Mouse (Mus musculus) brain, embryonic 14.5 days (tissue): Measurements from ENCODE around the gene Ptcra. TPM values are rescaled to one million over a fixed set of nuclear protein-coding genes. Genes with fewer than 3 reads are reported as not detected.
"Not testable (repeated sequence)": the region's sequence is repeated elsewhere in the genome, so short reads cannot be mapped to it uniquely, and the experiment has no call there.

Experiments
- DNase-seq: peaks from one replicate; pipeline ENCODE4 v3.0.0-alpha.2; 2011; ENCODE audit warnings: low read depth
- CTCF ChIP-seq: fragments of 200-500 bp; IDR thresholded peaks from 2 replicates; pipeline ENCODE4 v1.5.1; 2012; ENCODE audit warnings: inconsistent platforms, mild to moderate bottlenecking, moderate library complexity, borderline replicate concordance; ENCODE audit not compliant: insufficient read depth, insufficient read length; ENCODE audit errors: extremely low read depth
- POLR2A ChIP-seq: fragments of 200-500 bp; IDR thresholded peaks from 2 replicates; pipeline ENCODE4 v1.6.1; 2012; ENCODE audit warnings: mild to moderate bottlenecking, inconsistent platforms, borderline replicate concordance; ENCODE audit not compliant: poor library complexity, insufficient read depth, insufficient read length, severe bottlenecking; ENCODE audit errors: extremely low read depth
- polyA plus RNA-seq: library from polyadenylated mRNA; depleted of rRNA; stranded (reverse); fragments of >200 nt; gene quantifications from 2 replicates; pipeline ENCODE4 v1.2.3, GENCODE M21; 2012; rRNA removed

Ptcra gene
- polyA plus RNA-seq: 0.08 and 0.11 TPM in 2 replicates

DNA sequence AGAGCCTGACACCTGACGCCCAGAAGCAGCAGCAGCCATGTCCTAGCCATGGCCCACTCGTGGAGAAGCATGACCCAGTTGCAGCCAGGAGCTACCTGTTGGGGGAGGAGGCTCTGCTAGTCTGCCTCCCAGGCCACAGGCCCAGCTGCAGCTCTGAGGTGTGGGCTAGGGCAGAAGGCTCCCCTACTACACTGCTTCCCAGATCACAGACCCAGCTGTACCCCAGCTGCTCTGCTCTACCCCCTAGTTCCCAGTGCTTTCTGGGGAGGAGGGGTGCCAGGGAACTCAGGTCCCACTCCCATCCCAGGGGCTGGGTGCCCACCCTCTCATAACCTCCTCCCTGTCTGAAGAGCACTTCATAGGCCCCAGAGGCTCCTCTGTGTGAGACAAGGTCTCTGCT, at the start of gene Ptcra:
Ptcra (minus strand) TSS at position 169 of the 400 bp plus-strand sequence.
- DNase-seq: no peak
- TF ChIP-seq CTCF (no peak), POLR2A (no peak)

DNA sequence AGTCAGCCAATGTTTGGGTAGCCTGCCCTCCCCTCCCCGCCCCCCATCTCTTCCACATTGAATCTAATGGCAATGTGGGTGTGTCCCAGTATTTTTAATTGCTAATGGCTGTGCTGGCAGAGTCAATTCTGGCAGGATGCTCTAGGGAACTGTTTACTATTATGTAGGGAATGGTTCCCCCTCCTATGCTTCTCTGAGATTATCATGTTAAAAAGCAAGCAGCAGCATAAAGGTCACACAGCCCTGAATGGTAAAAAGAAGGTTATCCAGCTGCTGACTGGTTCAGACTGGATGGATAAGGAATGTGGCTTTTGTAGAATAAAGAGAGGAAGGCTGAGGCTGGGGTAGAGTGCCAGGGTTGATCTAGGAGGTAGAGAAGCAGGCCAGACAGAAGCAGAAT, 48.9 kb upstream of the Ptcra start:
- no peak for TF ChIP-seq CTCF
- TF ChIP-seq POLR2A: no peak
- no peak for DNase-seq

DNA sequence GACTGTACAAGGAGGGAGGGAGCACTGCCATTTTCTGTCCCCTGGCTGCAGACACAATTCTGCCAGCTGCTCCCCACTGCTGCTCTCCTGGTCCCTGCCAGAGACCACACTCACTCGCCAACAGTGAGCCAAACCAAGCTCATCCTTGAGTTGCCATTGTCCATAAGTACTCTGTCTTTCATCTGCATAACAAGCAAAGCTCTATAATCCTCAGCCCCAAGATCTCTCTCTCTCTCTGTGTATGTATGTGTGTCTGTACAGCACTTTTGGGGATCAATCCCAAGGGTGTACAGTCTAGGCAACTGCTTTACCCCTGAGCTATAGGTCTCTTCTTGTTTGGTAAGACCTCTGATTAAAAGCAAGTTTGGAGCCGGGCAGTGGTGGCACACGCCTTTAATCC, 47.2 kb upstream of the Ptcra start:
- no peak for DNase-seq
- TF ChIP-seq POLR2A (no peak), CTCF (no peak)

DNA sequence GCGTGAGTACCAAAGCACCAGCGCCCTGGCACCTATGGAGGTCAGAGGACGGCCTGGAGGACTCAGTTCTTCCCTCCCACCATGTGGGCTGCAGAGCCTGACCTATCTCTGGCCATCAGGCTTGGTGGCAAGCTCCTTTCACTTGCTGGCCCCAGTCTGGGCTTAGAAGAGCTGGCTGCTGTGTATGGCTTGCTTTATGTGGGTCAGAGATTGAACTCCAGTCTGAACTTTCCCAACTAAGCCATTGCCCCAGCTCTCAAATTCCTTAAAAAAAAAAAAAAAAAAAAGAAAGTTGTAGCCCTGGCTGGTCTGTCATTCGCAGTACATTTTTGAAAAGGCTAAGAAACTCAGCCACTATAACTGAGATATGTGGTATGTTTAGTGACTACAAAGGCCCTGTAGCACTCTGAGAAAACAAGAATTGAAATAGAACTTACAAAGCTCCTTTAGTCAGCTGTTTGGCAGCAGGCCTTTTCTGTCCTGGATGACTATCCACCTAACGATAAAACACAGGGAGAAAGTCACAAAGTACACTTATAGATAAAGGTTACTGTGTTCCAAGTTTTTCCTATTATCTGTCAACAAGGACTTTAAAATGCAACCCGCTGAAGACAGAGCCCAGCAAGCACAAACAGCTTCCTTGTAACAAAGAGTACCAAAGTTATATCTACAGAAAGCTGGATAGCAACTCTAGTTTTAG, 45.8 kb upstream of the Ptcra start:
- no peak for DNase-seq
- no peak for TF ChIP-seq POLR2A
- no peak for TF ChIP-seq CTCF

DNA sequence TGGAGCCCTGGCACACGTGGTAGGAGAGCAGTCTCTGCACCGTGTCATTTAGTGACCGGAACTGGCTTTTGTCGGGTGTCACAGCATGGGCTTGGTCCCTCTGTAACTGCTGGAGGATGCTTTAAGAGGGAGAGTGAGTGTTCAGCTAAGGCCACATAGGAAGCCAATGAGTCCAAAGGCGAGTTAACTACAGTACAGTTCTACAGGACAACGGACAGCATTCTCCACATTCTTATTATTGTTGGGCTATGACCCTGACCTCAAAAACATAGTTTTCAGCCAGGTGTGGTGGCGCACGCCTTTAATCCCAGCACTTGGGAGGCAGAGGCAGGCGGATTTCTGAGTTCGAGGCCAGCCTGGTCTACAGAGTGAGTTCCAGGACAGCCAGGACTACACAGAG, 44.9 kb upstream of the Ptcra start:
- no peak for DNase-seq
- TF ChIP-seq CTCF (no peak), POLR2A (no peak)

DNA sequence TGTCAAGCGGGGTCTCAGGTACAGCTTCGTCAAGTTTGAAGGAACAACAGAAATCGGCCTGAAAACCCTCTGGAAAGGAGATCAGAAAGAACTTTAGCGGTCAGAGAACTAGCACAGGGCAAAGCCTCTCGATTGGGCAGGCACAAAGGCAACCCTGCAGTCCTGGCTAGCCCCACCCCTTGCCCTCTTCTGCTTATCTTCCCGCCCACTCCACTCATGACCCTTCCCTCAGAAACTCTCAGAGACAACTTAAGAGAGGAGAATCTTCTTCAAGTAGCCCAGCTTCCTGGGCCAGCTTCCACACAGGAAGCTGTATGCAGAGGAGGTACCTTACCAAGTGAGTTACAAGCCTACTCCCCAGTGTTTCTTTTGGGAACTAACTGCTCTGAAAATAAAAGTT, 38.2 kb upstream of the Ptcra start:
- DNase-seq: no peak
- TF ChIP-seq CTCF (no peak), POLR2A (no peak)

DNA sequence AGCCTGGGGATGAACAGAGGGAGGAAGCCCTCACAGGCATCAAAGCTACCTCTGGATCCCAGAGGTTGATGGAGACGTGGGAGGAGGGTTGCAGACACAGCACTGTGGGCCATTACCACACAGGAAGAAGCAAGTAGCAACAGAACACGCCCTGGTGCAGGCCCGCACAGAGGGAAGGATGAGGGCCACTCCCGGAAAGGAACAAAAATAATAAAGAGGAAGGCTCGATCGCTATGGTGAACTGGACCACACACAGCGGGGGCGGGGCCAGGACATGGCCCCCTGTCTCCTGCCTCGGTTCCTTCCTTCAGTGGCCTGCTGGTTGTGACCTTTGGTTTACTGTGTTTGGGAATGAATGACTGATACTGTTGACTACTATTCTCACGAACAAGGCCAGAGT, 36.2 kb upstream of the Ptcra start:
- TF ChIP-seq CTCF (no peak), POLR2A (no peak)
- no peak for DNase-seq

DNA sequence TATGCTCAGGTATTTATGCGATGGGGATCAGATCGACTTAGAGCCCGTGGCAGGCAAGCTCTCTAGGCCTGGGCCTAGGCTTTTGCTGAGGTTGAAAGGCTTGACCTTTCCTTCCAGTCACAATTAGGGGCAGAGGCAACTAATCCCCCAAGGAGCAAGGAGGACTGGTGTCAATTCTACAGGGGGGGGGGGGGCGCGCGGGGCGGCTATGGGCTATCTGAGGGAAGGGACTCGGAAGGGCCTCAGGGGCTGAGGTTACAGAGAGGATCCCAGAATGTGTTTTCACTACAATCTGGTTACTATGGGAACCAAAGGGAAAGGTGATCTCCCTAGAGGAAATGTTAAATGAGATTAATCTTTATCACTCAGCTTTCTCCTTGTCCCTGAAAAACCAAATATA, 33.9 kb upstream of the Ptcra start:
- no peak for DNase-seq
- TF ChIP-seq CTCF (no peak), POLR2A (no peak)

DNA sequence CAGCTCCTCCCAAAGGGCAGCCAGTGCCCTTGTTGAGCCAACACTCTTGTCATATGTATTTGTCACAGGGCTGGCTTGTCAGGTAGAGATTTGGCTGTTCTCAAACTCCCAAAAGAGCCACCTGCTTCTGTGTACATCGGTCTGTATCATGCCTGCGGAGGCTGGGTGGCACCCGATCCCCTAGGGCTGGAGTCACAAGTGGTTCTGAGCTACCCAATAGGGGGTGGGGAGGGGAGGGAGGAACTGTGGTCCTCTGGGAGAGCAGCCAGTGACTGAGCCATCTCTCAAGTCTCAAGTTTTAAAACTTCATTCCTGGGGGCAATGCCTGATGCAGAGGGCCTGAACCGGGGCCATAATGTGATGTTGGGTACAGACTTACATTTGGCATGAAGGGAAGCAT, 33.2 kb upstream of the Ptcra start:
- no peak for TF ChIP-seq POLR2A
- TF ChIP-seq CTCF: no peak
- DNase-seq: no peak

DNA sequence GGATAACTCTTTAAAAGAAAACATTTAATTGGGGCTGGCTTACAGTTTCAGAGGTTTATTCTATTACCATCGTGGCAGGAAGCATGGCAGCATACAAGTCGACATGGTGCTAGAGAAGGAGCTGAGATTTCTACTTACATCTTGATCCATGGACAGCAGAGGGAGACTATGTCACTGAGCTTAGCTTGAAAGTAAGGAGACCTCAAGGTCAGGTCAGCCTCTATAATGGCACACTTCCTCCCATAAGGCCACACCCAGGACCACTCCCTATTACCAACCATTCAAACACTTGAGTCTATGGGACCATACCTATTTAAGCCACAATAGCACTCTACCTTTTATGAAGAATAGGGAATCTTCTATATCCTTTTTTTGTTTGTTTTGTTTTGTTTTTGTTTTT, 29.5 kb upstream of the Ptcra start:
- no peak for TF ChIP-seq POLR2A
- TF ChIP-seq CTCF: no peak
- DNase-seq: no peak

DNA sequence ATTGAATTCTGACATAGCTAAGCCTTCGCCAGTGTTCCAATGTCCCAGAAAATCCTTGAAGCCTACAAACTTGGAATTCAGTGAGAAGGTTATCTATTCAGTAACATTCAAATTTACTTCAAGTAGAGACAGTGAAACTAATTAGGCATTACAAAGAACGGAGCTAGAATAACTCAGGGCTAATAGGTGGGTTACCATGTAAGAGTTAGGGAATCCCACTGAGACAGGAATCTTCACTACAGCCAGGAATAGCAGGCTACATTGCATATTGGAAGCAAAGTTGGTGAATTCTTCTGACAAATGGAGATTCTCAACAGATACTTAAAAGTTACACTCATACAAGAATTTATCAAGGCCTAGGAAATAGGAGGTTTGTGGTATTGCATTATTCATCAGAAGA, 24.5 kb upstream of the Ptcra start:
- DNase-seq: not testable (repeated sequence)

DNA sequence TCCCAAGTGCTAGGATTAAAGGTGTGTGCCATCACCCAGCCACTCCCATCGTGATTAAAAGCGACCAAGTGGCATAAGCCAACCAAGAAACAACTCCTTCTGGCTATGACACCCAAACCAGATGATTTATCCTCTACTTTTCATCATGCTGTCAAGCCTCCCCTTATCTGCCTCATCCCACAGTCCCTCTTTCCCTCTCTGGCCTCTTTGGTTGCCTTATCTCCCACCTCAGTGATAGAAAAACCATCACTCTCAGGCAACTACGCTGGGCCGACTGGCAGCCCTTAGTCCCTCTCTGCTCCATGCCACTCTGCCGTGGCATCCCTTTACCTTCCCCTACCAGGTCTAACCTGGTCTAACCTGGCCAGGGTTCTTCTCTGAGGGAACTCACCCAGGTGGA, 23.4 kb upstream of the Ptcra start:
- TF ChIP-seq CTCF (no peak), POLR2A (no peak)
- no peak for DNase-seq

DNA sequence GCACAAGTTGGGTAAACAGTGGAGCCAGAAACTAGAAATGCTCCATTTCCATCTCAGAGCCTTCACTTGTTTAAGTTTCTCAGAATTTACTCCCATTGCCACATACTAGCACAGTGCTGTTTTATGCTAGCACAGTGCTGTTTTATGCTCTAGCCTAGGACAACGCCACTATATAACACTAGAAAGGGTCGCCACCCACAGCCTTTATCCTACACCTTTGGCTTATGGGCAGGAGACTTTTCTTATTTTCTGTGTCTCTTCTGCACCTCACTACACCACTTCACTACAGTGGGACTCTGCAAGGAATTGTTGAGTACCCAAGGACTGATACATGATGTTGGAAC, 19.7 kb upstream of the Ptcra start:
- DNase-seq: no peak
- TF ChIP-seq POLR2A (no peak), CTCF (no peak)
